Mouse (Mus musculus): ENCODE results near the gene 9530003J23Rik. TPM values are rescaled to one million over a fixed set of nuclear protein-coding genes. Genes with fewer than 3 reads are reported as not detected.

The 9530003J23Rik gene
- polyA plus RNA-seq, 1 experiment from 2014 or later, result not detected

DNA sequence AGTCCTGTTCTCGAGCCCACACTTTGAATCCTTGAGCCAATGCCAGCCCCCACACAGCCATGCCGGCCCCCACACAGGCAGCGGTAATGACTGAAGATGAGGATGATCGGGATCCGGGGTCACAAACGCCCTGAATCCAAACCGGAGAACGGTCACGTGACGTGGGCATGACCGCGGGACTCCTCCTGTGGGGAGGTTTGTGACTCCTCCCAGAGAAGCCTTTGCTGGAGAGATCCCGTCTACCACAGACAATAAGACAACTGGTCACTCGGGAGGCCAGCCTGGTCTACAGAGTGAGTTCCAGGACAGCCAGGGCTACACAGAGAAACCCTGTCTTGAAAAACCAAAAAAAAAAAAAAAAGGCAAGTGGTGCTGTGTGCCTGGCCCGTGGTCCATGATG is 30.3 kb downstream of the 9530003J23Rik start:
- H3K9me3 ChIP-seq (replicated peaks), result no peaks in the 10 kb centered on the region
- peaks cover 18% of the 10 kb centered on the region for H3K4me1 ChIP-seq (replicated peaks)
- H3K27ac ChIP-seq (ENCODE audit: poor library complexity, severe bottlenecking), result no peak overlapping the region
- no peak for ATAC-seq (ENCODE audit: insufficient number of reproducible peaks, low FRiP score)
- H3K9ac ChIP-seq, result no peak overlapping the region
- H3K36me3 ChIP-seq, result peaks cover 12% of the 10 kb centered on the region
- WGBS, result 83% methylated on average over 15 of the region's 15 CpGs
- no peaks in the 10 kb centered on the region for H3K27me3 ChIP-seq (replicated peaks)
- H3K4me3 ChIP-seq, result no peak overlapping the region
- no peak overlapping the region for H3K4me2 ChIP-seq

DNA sequence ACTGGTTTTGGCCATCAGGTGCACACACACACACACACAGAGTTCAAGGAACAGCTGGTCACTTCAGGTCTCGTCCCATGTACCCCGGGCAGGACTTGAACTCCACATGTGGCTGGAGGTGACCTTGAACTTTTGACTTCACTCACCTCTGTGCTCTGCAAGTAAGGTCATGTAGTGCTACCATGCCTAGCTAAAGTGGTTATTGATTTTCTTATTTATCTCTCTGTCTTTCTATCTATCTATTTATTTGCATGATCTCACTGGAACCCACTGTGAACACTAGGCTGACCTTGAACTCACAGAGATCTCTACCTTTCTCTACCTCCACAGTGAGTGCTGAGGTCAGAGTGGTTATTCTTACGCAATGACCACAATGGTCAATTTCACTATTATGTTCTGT is 32.4 kb downstream of the 9530003J23Rik start:
- Histone ChIP-seq H3K27ac (ENCODE audit: poor library complexity, severe bottlenecking) (no peak overlapping the region), H3K27me3 (replicated peaks) (no peaks in the 10 kb centered on the region), H3K36me3 (no peaks in the 10 kb centered on the region), H3K4me1 (replicated peaks) (peaks cover 28% of the 10 kb centered on the region), H3K9ac (no peak overlapping the region), H3K9me3 (replicated peaks) (no peaks in the 10 kb centered on the region), H3K4me3 (no peak overlapping the region), H3K4me2 (no peak overlapping the region)
- WGBS, result 88% methylated on average over 3 of the region's 3 CpGs
- no peak for ATAC-seq (ENCODE audit: insufficient number of reproducible peaks, low FRiP score)

DNA sequence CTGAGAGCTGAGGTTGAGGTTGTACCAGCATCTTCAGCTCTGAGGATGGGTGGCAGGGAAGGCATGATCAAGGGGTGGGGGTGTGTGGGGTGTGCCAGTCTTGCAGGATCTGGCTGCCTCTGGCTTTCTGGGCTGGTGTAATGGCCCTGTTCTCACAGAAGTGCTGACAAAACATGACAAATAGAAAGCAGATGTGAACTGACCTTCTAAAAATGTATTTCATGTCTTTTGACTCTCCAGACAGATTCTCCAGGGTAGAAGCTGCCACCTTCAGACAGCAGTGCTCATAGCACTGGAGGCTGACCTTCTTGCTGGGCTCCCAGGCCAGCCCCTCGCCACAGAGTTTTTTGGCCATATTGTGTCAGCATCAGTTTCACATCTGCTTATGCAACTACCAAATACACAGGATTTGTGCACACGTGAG is 34.9 kb downstream of the 9530003J23Rik start:
- H3K9ac ChIP-seq, result no peak overlapping the region
- WGBS, result 65% methylated on average over 2 of the region's 2 CpGs
- no peak for ATAC-seq (ENCODE audit: insufficient number of reproducible peaks, low FRiP score)

DNA sequence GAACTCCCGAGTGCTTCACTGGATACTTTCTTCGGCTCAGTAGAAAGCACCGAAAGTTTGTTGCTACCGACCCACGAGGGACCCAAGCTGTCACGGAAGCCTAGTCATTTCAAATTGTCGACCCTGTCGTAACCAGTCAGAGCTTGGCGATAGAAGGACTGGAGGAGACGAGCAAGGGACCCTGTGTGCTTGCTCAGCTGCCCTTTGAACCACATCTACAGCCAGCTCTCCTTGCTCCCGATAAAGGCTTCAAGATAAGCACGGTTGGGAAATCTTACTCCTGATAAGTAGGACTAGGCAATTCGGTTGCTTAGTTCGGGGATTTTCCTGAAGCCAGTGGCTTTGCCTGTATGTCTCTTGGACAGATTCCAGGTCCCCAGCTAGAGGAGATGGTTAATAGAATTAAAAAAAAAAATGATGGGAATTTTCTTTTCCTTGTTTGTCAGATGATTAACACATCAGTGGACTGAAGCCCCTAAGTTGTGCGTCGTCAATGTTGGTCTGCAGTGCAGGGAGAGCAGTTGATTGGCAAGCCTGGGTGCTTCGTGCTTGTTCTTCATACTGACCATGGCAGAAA is 35.4 kb downstream of the 9530003J23Rik start:
- Histone ChIP-seq H3K27ac (ENCODE audit: poor library complexity, severe bottlenecking) (no peak overlapping the region), H3K27me3 (replicated peaks) (no peaks in the 10 kb centered on the region), H3K36me3 (no peaks in the 10 kb centered on the region), H3K9ac (no peak overlapping the region), H3K9me3 (replicated peaks) (no peaks in the 10 kb centered on the region), H3K4me1 (replicated peaks) (peaks cover 22% of the 10 kb centered on the region), H3K4me3 (no peak overlapping the region), H3K4me2 (0 out of 2 replicates have a peak overlapping the region, but pooled peaks have one; percentile 6)
- no peak for ATAC-seq (ENCODE audit: insufficient number of reproducible peaks, low FRiP score)
- 29% methylated on average over 17 of the region's 17 CpGs for WGBS

More for the DNA sequence above, 34.9 kb downstream of the 9530003J23Rik start:
- H3K27ac ChIP-seq (ENCODE audit: poor library complexity, severe bottlenecking), result no peak overlapping the region
- no peaks in the 10 kb centered on the region for H3K36me3 ChIP-seq
- H3K9me3 ChIP-seq (replicated peaks), result no peaks in the 10 kb centered on the region
- no peaks in the 10 kb centered on the region for H3K27me3 ChIP-seq (replicated peaks)
- H3K4me1 ChIP-seq (replicated peaks), result peaks cover 22% of the 10 kb centered on the region
- H3K4me2 ChIP-seq, result no peak overlapping the region
- no peak overlapping the region for H3K4me3 ChIP-seq

DNA sequence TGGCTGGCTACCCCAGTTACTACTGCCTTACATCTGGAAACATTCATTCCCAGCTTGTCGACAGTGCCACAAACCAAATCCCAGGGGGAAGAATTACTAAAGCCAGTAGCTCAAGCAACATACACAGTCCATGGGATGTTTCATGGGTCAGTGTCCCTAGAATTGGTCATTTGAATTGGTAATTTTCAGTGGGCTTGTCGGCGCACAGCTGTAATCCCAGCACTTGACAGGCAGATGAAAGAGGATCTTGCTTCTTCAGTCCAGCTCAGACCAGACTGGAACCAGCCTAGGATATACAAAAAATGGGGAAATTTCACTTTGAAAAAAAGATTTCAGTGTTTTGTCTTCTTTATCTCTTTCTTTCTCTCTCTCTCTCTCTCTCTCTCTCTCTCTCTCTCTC is 38.8 kb downstream of the 9530003J23Rik start:
- Histone ChIP-seq H3K9me3 (replicated peaks) (no peaks in the 10 kb centered on the region), H3K4me3 (no peak overlapping the region), H3K9ac (no peak overlapping the region), H3K27ac (ENCODE audit: poor library complexity, severe bottlenecking) (no peak overlapping the region), H3K27me3 (replicated peaks) (no peaks in the 10 kb centered on the region), H3K4me2 (no peak overlapping the region), H3K4me1 (replicated peaks) (peaks cover 19% of the 10 kb centered on the region), H3K36me3 (no peaks in the 10 kb centered on the region)
- 73% methylated on average over 3 of the region's 3 CpGs for WGBS
- ATAC-seq (ENCODE audit: insufficient number of reproducible peaks, low FRiP score), result no peak

DNA sequence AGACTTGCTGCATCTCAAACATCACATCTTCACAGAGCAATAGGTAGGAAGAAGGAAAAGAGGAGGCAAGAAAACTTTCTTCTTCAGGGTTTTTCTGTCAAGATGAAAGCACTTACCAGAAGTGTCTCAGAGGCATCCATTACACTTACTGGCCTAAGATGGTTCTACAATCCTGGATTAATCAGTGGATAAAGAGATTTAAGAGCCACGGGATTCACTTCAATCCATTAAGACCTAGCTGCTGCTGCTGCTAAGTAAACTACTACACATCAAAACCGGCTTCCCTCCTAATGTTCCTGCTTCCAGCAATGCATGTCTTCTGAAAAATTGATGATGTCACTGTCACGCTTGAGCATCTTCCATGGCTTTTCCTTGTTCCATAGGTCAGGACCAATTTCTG is 41.8 kb downstream of the 9530003J23Rik start:
- Histone ChIP-seq H3K4me1 (replicated peaks) (0 out of 2 replicates have a peak, but pooled peaks cover 3% of the 10 kb centered on the region), H3K4me3 (no peak overlapping the region), H3K27me3 (replicated peaks) (no peaks in the 10 kb centered on the region), H3K9me3 (replicated peaks) (no peaks in the 10 kb centered on the region), H3K27ac (ENCODE audit: poor library complexity, severe bottlenecking) (no peak overlapping the region), H3K36me3 (no peaks in the 10 kb centered on the region), H3K9ac (no peak overlapping the region), H3K4me2 (no peak overlapping the region)
- WGBS, result 87% methylated on average over 3 of the region's 3 CpGs
- ATAC-seq (ENCODE audit: insufficient number of reproducible peaks, low FRiP score), result no peak

DNA sequence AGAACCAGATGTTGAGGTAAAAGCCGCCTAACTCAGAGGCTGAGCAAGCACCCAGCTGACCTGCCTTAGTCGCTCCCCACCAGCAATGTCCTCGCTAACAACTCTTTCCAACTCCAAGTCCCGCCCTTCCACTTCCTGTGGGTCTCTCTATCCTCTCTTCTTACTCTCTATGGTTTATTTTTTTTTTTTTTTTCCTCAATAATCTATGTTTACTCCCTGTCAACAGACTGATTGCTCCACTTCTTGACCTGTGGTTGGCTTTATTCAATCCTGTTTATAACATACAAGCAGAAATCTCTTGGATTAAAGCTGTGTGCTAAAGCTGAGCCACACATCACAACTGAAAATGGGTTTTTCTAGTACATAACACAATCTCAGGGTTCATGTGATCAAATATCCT is 42.8 kb downstream of the 9530003J23Rik start:
- Histone ChIP-seq H3K36me3 (no peaks in the 10 kb centered on the region), H3K9me3 (replicated peaks) (no peaks in the 10 kb centered on the region), H3K4me3 (no peak overlapping the region), H3K27me3 (replicated peaks) (no peaks in the 10 kb centered on the region), H3K9ac (no peak overlapping the region), H3K4me2 (no peak overlapping the region), H3K4me1 (replicated peaks) (0 out of 2 replicates have a peak, but pooled peaks cover 3% of the 10 kb centered on the region), H3K27ac (ENCODE audit: poor library complexity, severe bottlenecking) (no peak overlapping the region)
- 94% methylated on average over 4 of the region's 4 CpGs for WGBS
- no peak for ATAC-seq (ENCODE audit: insufficient number of reproducible peaks, low FRiP score)

DNA sequence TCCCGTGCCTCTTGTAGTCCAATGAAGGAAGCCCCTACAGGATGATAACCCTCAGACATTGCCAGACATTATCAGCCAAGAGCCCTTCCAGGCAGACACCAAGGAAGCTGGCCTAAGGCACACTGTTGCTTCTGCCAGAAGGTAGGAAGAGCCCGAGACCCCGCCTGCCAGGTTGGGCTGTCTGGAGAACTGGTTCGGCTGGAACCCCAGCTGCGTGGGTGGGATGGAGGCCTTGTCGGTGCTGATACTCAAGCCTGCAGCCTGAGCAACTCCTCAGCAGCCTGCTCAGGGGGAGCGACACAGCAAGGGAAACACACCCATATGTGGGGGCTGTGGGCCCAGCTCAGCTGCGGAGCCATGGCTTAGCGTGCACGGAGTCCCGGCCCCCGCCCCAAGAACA is 43.5 kb downstream of the 9530003J23Rik start:
- Histone ChIP-seq H3K36me3 (no peaks in the 10 kb centered on the region), H3K9me3 (replicated peaks) (no peaks in the 10 kb centered on the region), H3K4me2 (no peak overlapping the region), H3K4me3 (no peak overlapping the region), H3K4me1 (replicated peaks) (0 out of 2 replicates have a peak, but pooled peaks cover 3% of the 10 kb centered on the region), H3K9ac (no peak overlapping the region), H3K27ac (ENCODE audit: poor library complexity, severe bottlenecking) (no peak overlapping the region), H3K27me3 (replicated peaks) (no peaks in the 10 kb centered on the region)
- ATAC-seq (ENCODE audit: insufficient number of reproducible peaks, low FRiP score), result no peak
- WGBS, result 81% methylated on average over 12 of the region's 12 CpGs

DNA sequence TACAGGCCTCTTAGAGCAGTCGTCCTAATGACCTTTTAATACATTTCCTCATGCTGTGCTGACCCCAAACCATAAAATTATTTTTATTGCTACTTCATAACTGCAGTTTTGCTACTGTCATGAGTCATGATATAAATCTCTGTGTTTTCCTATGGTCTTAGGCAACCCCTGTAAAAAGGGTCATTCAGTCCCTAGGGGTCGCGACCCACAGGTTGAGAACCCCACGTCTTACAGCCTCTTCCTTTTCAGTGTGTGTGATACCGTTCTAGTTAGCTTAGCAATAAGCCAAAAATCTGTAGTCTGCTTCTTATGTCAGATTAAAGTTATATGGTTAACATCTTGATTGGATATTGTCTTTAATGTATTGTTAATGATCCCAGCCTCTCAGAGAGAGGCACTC is 45.1 kb downstream of the 9530003J23Rik start:
- 83% methylated on average over 5 of the region's 5 CpGs for WGBS
- H3K36me3 ChIP-seq, result no peaks in the 10 kb centered on the region
- H3K4me2 ChIP-seq, result no peak overlapping the region
- no peak for ATAC-seq (ENCODE audit: insufficient number of reproducible peaks, low FRiP score)
- no peaks in the 10 kb centered on the region for H3K9me3 ChIP-seq (replicated peaks)
- no peaks in the 10 kb centered on the region for H3K27me3 ChIP-seq (replicated peaks)
- no peak overlapping the region for H3K9ac ChIP-seq
- no peak overlapping the region for H3K4me3 ChIP-seq
- no peak overlapping the region for H3K27ac ChIP-seq (ENCODE audit: poor library complexity, severe bottlenecking)
- H3K4me1 ChIP-seq (replicated peaks), result no peaks in the 10 kb centered on the region

DNA sequence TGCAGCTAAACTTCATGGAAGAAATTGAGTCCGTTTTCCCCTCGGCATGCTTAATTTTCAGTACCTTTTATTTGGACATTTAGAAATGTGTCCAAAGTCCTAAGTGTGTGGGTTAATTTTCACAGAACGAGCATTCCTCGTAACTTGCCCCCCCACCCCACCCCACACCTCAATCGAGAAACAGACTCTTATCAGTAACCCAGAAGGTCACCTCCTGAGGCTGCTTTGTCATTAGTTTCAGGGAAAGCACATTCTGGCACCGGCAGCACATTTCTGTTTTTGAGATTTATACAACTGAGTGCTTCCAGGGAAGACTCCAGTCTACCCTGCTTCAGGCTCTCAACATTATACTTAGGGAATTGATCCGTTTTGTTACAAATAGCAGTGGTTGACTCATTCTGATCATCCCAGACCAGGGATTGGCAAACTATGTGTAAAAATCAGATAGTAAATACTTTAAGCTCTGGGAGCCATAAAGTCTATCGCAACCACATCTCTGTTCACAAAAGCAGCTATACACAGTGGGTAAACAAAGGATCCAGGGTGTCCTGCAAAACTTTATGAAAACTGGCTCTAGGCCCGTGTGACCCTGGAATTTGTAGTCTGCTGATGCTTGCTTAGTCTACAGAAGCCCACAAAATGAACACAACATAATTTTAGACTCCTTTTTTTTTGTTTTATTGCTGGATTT is 53.0 kb downstream of the 9530003J23Rik start:
- H3K27me3 ChIP-seq (replicated peaks), result no peaks in the 10 kb centered on the region
- 46% methylated on average over 9 of the region's 9 CpGs for WGBS
- H3K9me3 ChIP-seq (replicated peaks), result no peaks in the 10 kb centered on the region
- no peak overlapping the region for H3K4me3 ChIP-seq
- no peak overlapping the region for H3K27ac ChIP-seq (ENCODE audit: poor library complexity, severe bottlenecking)
- H3K4me1 ChIP-seq (replicated peaks), result peaks cover 18% of the 10 kb centered on the region
- no peaks in the 10 kb centered on the region for H3K36me3 ChIP-seq
- no peak overlapping the region for H3K4me2 ChIP-seq
- no peak overlapping the region for H3K9ac ChIP-seq
- no peak for ATAC-seq (ENCODE audit: insufficient number of reproducible peaks, low FRiP score)

Measured in heart, embryonic 12.5 days (tissue).